Mouse (Mus musculus) testis, postnatal 10 days (tissue): ENCODE measurements around the gene Zfp36.

Experiments used
- DNase-seq: peaks from one replicate; pipeline ENCODE4 v3.0.0; 2021; ENCODE audit warnings: low spot score

Zfp36 gene

GRCm38 (mm10) chr7:28338108-28338998 is 41.7 kb downstream of the Zfp36 start, which contains the start of gene Supt5:
Gene Supt5, minus strand, starts transcription at chr7:28338746.
- peak; percentile 95 for DNase-seq

DNA sequence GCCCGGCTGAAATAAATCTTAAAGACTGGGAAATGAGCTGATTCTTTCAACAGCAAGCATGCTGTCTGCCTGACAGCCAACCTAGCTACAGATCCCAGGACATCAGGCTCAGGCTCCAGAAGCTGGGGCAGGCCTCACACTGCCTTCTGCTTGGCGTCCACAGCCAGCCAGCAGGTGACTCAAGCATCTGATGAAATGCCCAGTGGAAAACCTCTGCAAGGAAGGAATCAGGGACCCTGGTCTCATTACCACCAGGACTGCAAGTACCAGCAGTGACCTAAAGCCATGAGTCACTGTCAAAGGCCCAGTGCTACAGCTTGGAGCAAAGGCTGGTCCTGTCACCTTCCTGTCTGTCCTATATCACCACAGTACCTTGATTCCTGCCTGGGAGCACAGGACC is 44.6 kb downstream of the Zfp36 start:
- DNase-seq, result no peak

DNA sequence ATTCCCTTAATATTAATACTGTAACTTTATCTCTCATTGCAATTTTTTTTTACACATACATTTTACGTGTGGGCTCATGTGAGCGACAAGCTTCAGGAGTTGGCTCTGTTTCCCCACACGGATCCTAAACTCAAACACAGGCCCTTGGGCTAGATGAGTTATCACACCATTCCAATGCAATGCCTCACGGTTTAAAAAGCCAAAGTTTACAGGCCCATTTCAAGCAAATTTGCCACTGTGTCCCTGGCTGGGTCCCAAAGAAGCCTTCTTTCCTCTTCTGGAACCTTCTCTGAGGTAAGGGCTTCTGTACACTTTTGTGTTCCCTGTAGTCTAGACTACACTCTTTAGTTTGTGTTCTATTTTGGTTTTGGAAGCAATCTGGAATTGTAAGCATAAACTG is 45.5 kb downstream of the Zfp36 start:
- DNase-seq, result no peak

- no peak for DNase-seq
These were observed 51.8 kb downstream of the Zfp36 start for GRCm38 (mm10) chr7:28328260-28328659.
